Mouse (Mus musculus): Measurements from ENCODE around the gene Aqp6.

DNA sequence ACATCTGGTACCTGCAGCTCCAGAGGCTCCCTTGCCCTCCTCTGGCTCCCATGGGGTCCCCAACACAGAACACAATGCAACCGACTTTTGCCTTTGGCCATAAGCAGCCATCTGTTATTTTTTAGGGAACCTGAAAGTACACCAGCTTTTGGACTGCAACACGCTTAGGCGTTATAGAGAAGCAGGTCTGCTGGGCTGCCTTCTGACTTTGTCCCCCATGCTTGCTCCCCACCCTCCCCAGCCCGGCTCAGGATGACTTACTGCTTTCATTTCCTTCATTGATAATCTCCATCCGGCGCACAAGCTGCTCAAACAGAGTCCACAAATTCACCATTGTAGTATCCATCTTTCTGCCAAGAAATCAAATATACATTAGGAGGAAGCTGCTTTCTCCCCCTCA lies 41.4 kb downstream of the Aqp6 start:
- TF ChIP-seq CTCF (IDR thresholded peaks at IDR 0.05), result no peak
- no peak for TF ChIP-seq EP300 (IDR thresholded peaks at IDR 0.05)

All from lung, postnatal 0 days (tissue).